Mouse (Mus musculus) limb, embryonic 15.5 days (tissue): ENCODE measurements around the gene Zfp574. TPM values are rescaled to one million over a fixed set of nuclear protein-coding genes. Genes with fewer than 3 reads are reported as not detected.

Experiments
- ATAC-seq: fragments of 200-750 bp; cut with Nextera tagmentation; 2 replicates; pipeline ENCODE4 v1.8.0; 2017; ENCODE audit warnings: low read depth, moderate TSS enrichment; ENCODE audit not compliant: insufficient number of reproducible peaks, low FRiP score, low TSS enrichment
- H3K27ac ChIP-seq: fragments of 300-500 bp; sonication (generic); 2 replicates; pipeline ENCODE4 v1.5.1; 2015; ENCODE audit warnings: moderate library complexity, mild to moderate bottlenecking, inconsistent platforms
- H3K27me3 ChIP-seq: fragments of 300-500 bp; sonication (generic); 2 replicates; pipeline ENCODE4 v1.6.1; 2015; ENCODE audit warnings: inconsistent platforms
- H3K36me3 ChIP-seq: fragments of 300-500 bp; sonication (generic); 2 replicates; pipeline ENCODE4 v1.6.1; 2015; ENCODE audit warnings: inconsistent platforms
- H3K4me1 ChIP-seq: fragments of 300-500 bp; sonication (generic); 2 replicates; pipeline ENCODE4 v1.6.1; 2015; ENCODE audit warnings: inconsistent platforms
- H3K4me2 ChIP-seq: fragments of 300-500 bp; sonication (generic); 2 replicates; pipeline ENCODE4 v1.6.1; 2015; ENCODE audit warnings: mild to moderate bottlenecking, inconsistent platforms
- H3K4me3 ChIP-seq: fragments of 300-500 bp; sonication (generic); 2 replicates; pipeline ENCODE4 v1.5.1; 2015; ENCODE audit warnings: mild to moderate bottlenecking, inconsistent platforms
- H3K9ac ChIP-seq: fragments of 300-500 bp; sonication (generic); 2 replicates; pipeline ENCODE4 v1.6.1; 2015; ENCODE audit warnings: inconsistent platforms
- H3K9me3 ChIP-seq: fragments of 300-500 bp; sonication (generic); 2 replicates; pipeline ENCODE4 v1.6.1; 2016; ENCODE audit warnings: inconsistent platforms
- WGBS: fragments of 180-500 bp; shearing (Covaris S2); methylation state at CpG from one replicate; pipeline ENCODE4 v1.1.7; 2015; 5-methylcytosine and 5-hydroxymethylcytosine counted together
- microRNA-seq: library from miRNA; unstranded; fragments of <30 nt; microRNA quantifications from one replicate; pipeline ENCODE4, GENCODE M21; 2016
- polyA plus RNA-seq: library from polyadenylated mRNA; unstranded; fragments of >200 nt; fragmentation: Nextera tagmentation; extraction: Ambion mirVana; gene quantifications from 2 replicates; pipeline ENCODE4 v1.2.1, GENCODE M21; 2015

The Zfp574 gene
- polyA plus RNA-seq, 1 experiment from 2014 or later = 28.8 TPM

DNA sequence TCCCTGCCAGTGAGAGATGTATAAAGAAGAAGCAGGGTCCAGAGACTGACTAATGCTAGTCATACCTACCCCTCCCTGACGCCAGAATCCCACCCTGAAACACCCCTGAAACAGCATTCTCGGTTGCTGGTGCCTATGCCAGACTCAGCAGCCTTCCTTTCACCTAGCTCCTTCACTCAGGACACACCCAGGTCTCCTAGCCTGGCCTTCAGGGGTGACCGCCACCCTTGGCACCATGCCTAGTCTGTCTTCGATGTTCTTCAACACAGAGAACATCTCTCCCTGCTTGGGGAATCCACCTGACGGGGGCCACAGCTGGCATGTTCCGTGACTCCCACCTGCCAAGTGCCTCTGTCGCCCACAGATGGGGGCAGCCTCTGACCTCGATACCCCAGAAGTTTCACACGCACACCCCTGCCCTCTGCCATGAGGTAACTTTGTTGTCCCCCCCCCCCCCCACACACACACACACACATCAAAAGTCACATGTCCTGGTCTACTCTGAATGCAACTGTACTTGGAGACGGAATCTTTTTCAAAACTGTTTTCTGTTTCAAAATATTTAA, 53.4 kb downstream of the Zfp574 start:
- H3K9me3 ChIP-seq = no peaks in the 10 kb centered on the region
- no peaks in the 10 kb centered on the region for H3K36me3 ChIP-seq
- no peak for ATAC-seq
- H3K27ac ChIP-seq = no peak overlapping the region
- H3K4me1 ChIP-seq = no peaks in the 10 kb centered on the region
- no peak overlapping the region for H3K4me2 ChIP-seq
- no peak overlapping the region for H3K9ac ChIP-seq
- 73% methylated on average over 10 of the region's 10 CpGs for WGBS
- H3K27me3 ChIP-seq = peaks cover 11% of the 10 kb centered on the region; the same call in 1 of the 2 replicates
- no peak overlapping the region for H3K4me3 ChIP-seq

DNA sequence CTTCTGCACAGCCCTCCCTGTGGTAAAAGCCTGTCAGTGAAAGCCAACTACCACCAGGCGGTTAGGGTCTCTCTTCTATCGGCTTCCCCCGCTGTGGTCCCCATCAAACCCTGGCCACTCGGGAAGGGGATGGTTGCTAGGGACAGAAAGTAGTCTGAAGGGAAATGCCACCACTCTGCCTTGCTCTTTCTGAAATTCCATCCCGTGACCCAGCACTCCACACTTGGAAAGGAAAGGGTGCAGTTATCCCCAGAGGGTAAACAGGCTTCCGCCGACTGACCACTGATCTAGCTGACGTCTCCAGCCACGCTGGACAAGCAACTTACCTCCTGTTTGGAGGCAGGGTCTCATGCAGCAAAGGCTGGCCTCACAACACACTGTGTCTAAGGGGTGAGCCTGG, 55.6 kb downstream of the Zfp574 start:
- Histone ChIP-seq H3K4me2 (no peak overlapping the region), H3K4me3 (no peak overlapping the region), H3K9ac (no peak overlapping the region), H3K36me3 (no peaks in the 10 kb centered on the region), H3K27ac (no peak overlapping the region), H3K27me3 (peaks cover 31% of the 10 kb centered on the region), H3K9me3 (no peaks in the 10 kb centered on the region), H3K4me1 (peaks cover 8% of the 10 kb centered on the region)
- no peak for ATAC-seq
- 61% methylated on average over 9 of the region's 9 CpGs for WGBS

DNA sequence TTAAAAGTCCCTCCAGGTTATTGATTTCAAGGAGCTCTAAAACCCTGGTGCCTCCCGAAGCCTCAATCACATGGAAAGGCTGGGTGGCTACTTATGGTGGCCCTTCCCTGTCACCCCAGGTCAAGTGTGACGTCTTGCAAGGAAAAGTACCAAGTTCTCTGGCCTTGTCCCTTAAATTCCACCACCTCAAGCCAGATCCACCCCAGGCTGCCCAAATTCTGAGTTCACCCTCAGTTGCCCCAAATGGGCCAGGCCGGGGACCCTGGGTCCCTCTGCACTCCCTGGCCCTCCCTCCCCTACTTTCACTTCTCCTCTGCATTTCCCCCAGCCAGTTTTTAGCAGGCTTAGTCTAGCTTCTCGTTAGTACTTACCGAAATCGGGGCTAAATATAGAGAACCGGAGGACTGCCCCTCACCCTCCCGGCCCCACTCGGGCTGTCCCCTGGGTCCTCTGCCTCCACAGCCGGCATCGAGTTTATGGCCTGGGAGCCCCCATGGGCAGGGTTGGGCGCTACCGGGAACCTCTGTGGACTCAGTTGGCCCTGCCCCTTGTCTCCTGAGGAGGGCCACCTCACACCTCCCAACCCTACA, 57.1 kb downstream of the Zfp574 start:
- ATAC-seq = no peak
- no peak overlapping the region for H3K9ac ChIP-seq
- H3K36me3 ChIP-seq = no peaks in the 10 kb centered on the region
- no peaks in the 10 kb centered on the region for H3K9me3 ChIP-seq
- no peak overlapping the region for H3K4me3 ChIP-seq
- H3K27ac ChIP-seq = no peak overlapping the region
- H3K27me3 ChIP-seq = peaks cover 47% of the 10 kb centered on the region
- peaks cover 13% of the 10 kb centered on the region for H3K4me1 ChIP-seq
- WGBS = 46% methylated on average over 13 of the region's 13 CpGs
- no peak overlapping the region for H3K4me2 ChIP-seq

DNA sequence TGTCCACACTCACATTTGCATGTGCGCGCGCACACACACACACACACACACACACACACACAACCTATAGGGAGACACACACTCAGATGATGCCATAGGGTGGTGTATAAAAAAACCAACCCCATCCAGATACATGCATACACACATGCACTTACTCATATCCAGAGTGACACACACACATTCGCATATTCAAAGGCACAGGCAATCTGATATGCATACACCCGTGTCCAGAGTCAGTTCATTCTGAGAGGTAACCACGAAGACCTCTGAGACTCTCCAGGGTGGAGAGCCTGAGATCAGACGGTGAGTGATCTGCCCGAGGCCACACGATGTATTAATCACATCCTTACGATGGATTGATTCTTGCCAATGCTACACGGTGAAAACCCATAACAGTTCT, 58.2 kb downstream of the Zfp574 start:
- no peak overlapping the region for H3K4me3 ChIP-seq
- H3K9ac ChIP-seq = no peak overlapping the region
- no peak for ATAC-seq
- H3K9me3 ChIP-seq = 0 out of 2 replicates have a peak, but pooled peaks cover under 1% of the 10 kb centered on the region
- no peak overlapping the region for H3K4me2 ChIP-seq
- WGBS = 69% methylated on average over 11 of the region's 11 CpGs
- H3K27ac ChIP-seq = no peak overlapping the region
- H3K36me3 ChIP-seq = no peaks in the 10 kb centered on the region
- peaks cover 57% of the 10 kb centered on the region for H3K27me3 ChIP-seq
- peaks cover 13% of the 10 kb centered on the region for H3K4me1 ChIP-seq

DNA sequence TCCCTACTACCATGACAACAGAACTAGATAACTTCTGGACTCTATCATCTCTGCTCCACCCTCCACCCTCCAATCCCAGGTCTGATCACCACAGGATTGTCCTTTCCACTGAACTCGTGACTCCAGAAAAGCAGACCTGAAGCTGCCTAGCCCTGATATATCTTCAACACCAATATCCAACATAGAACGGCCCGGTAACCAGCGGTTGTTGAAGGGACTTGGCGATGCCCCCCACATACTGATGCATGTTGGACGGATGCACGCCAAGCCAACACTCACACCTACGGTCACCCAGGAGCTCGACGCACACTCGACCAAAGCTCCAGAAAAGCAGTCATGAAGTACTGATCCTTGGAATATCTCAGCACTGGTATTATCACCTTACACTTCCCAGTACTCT, 58.9 kb downstream of the Zfp574 start:
- Histone ChIP-seq H3K4me1 (peaks cover 13% of the 10 kb centered on the region), H3K4me2 (no peak overlapping the region), H3K27ac (no peak overlapping the region), H3K27me3 (peaks cover 61% of the 10 kb centered on the region), H3K36me3 (no peaks in the 10 kb centered on the region), H3K9ac (no peak overlapping the region), H3K4me3 (no peak overlapping the region), H3K9me3 (0 out of 2 replicates have a peak, but pooled peaks cover 2% of the 10 kb centered on the region)
- ATAC-seq = no peak
- 86% methylated on average over 11 of the region's 11 CpGs for WGBS

DNA sequence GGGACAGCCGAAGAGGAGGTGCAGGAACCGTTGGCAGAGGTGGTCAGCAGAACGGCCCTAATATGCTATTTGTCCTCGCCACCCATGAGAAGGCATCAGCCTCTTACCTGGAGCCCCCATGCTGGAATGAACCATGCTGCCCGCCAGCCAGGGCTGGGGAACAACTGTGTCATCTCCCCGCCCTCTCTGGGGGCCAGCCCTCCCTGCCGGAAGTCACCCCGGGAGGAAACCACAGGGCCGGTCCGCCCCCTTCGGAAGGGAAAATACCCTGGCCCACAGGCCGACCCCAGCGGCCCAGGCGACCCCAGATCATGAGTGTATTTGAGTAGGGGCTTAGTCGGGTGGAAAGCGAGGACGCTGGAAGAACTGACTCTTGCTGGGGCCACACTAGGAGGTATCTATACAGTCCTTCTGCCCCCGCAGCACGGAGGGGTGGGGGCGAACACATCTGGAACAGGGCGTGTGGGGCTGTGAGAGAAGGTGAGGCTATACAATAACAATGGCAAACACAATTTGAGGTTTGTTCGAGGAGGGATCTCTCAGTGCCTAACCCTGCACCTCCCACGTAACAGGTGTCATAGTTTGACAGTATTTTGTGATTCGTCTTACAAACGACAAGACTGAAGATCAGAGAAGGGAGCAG, 60.1 kb downstream of the Zfp574 start:
- Histone ChIP-seq H3K27me3 (peaks cover 61% of the 10 kb centered on the region), H3K4me1 (peaks cover 13% of the 10 kb centered on the region), H3K9ac (no peak overlapping the region), H3K4me3 (no peak overlapping the region), H3K36me3 (no peaks in the 10 kb centered on the region), H3K4me2 (no peak overlapping the region), H3K9me3 (0 out of 2 replicates have a peak, but pooled peaks cover 2% of the 10 kb centered on the region), H3K27ac (no peak overlapping the region)
- 8% methylated on average over 25 of the region's 25 CpGs for WGBS
- ATAC-seq = no peak

Small RNA genes within 50 kb of the gene (microRNA-seq; reads per million reads assigned to microRNA genes)
- not detected for gene Mir6537

Other genes starting within 250 kb of the Zfp574 start
- gene Gm9844, start 210.4 kb upstream of the Zfp574 start, polyA plus RNA-seq = 12.0 and 12.4 TPM in 2 replicates
- not detected in 2 replicates for gene Lypd4, start 202.6 kb upstream of the Zfp574 start, polyA plus RNA-seq
- gene Dmrtc2, start 202.5 kb upstream of the Zfp574 start, polyA plus RNA-seq = not detected in 2 replicates
- gene Rps19, start 188.2 kb upstream of the Zfp574 start, polyA plus RNA-seq = 2,364 and 2,933 TPM in 2 replicates
- 0.72 and 0.78 TPM in 2 replicates for gene Cd79a, start 175.2 kb upstream of the Zfp574 start, polyA plus RNA-seq
- 110 and 122 TPM in 2 replicates for gene Arhgef1, start 169.7 kb upstream of the Zfp574 start, polyA plus RNA-seq
- not detected in 2 replicates for gene Gm4881, start 128.1 kb upstream of the Zfp574 start, polyA plus RNA-seq
- gene Rabac1, start 99.8 kb upstream of the Zfp574 start, polyA plus RNA-seq = 209 and 233 TPM in 2 replicates
- gene Atp1a3, start 66.6 kb upstream of the Zfp574 start, polyA plus RNA-seq = 0.97 and 1.5 TPM in 2 replicates
- gene Grik5, start 221 bp upstream of the Zfp574 start, polyA plus RNA-seq = 4.2 and 5.7 TPM in 2 replicates
- gene Pou2f2, start 107.2 kb downstream of the Zfp574 start, polyA plus RNA-seq = 1.1 and 1.4 TPM in 2 replicates
- 12.2 and 13.6 TPM in 2 replicates for gene Dedd2, start 148.0 kb downstream of the Zfp574 start, polyA plus RNA-seq
- gene Zfp526, start 148.9 kb downstream of the Zfp574 start, polyA plus RNA-seq = 2.7 and 2.8 TPM in 2 replicates
- gene Gsk3a, start 165.3 kb downstream of the Zfp574 start, polyA plus RNA-seq = 8.2 and 10.0 TPM in 2 replicates
- gene Erf, start 178.2 kb downstream of the Zfp574 start, polyA plus RNA-seq = 20.8 and 24.4 TPM in 2 replicates
- 40.3 and 42.5 TPM in 2 replicates for gene Cic, start 195.1 kb downstream of the Zfp574 start, polyA plus RNA-seq
- gene Pafah1b3, start 225.4 kb downstream of the Zfp574 start, polyA plus RNA-seq = 176 and 198 TPM in 2 replicates
- 0.32 and 0.40 TPM in 2 replicates for gene Prr19, start 228.8 kb downstream of the Zfp574 start, polyA plus RNA-seq
- 0.50 and 0.61 TPM in 2 replicates for gene Tmem145, start 233.5 kb downstream of the Zfp574 start, polyA plus RNA-seq
- 14.2 and 14.3 TPM in 2 replicates for gene Megf8, start 244.6 kb downstream of the Zfp574 start, polyA plus RNA-seq